Mouse (Mus musculus) T-cell, adult 2 months (primary cell): Measurements from ENCODE around the gene Wdr31.
A peak's percentile ranks its signal among the peaks of the same experiment; 100 is the strongest.

Experiments
- DNase-seq: peaks from one replicate; pipeline ENCODE4 v3.0.0; 2022; ENCODE audit warnings: low spot score

Wdr31 gene

GRCm38 (mm10) chr4:62439793-62440192 is 30.9 kb downstream of the Wdr31 start:
- no peak for DNase-seq

GRCm38 (mm10) chr4:62437871-62438270 is 32.8 kb downstream of the Wdr31 start:
- no peak for DNase-seq

- no peak for DNase-seq
These were observed 33.4 kb downstream of the Wdr31 start for GRCm38 (mm10) chr4:62437256-62437778.

GRCm38 (mm10) chr4:62435081-62435480 is 35.6 kb downstream of the Wdr31 start, which contains the start of gene Rnf183:
Gene Rnf183 (minus strand): TSS chr4:62435252.
- no peak for DNase-seq

- DNase-seq = no peak
These were observed 36.5 kb downstream of the Wdr31 start for GRCm38 (mm10) chr4:62433939-62434870.

- DNase-seq = no peak
These were observed 39.2 kb downstream of the Wdr31 start for GRCm38 (mm10) chr4:62431522-62431921.

GRCm38 (mm10) chr4:62430678-62431077 is 40.0 kb downstream of the Wdr31 start:
- DNase-seq = no peak

- DNase-seq = no peak
These were observed 41.1 kb downstream of the Wdr31 start for GRCm38 (mm10) chr4:62429616-62430015.

GRCm38 (mm10) chr4:62427978-62428758 is 42.5 kb downstream of the Wdr31 start:
- DNase-seq = no peak

GRCm38 (mm10) chr4:62425891-62426290 is 44.8 kb downstream of the Wdr31 start:
- no peak for DNase-seq

- DNase-seq = no peak
These were observed 51.6 kb downstream of the Wdr31 start for GRCm38 (mm10) chr4:62419091-62419490.

GRCm38 (mm10) chr4:62418448-62418847 is 52.2 kb downstream of the Wdr31 start:
- DNase-seq = no peak

GRCm38 (mm10) chr4:62411606-62412005 is 59.1 kb downstream of the Wdr31 start:
- DNase-seq = no peak

GRCm38 (mm10) chr4:62410325-62410724 is 60.4 kb downstream of the Wdr31 start:
- DNase-seq = no peak

- no peak for DNase-seq
These were observed 61.1 kb downstream of the Wdr31 start for GRCm38 (mm10) chr4:62409615-62410014.

GRCm38 (mm10) chr4:62408601-62409282 is 62.0 kb downstream of the Wdr31 start, which contains the start of the genes Cdc26 and Prpf4:
Gene Cdc26 (minus strand): TSS chr4:62408642.
Gene Prpf4 (plus strand): TSS chr4:62408797.
- peak; percentile 98 for DNase-seq

- peak; percentile 62 for DNase-seq
These were observed 62.7 kb downstream of the Wdr31 start for GRCm38 (mm10) chr4:62407730-62408582.

- no peak for DNase-seq
These were observed 64.6 kb downstream of the Wdr31 start for GRCm38 (mm10) chr4:62406133-62406532.

- no peak for DNase-seq
These were observed 71.7 kb downstream of the Wdr31 start for GRCm38 (mm10) chr4:62398956-62399355.
